Mouse (Mus musculus) kidney, postnatal 14 days (tissue): ENCODE data around the gene Lamp3.
"Not testable (repeated sequence)": the region's sequence is repeated elsewhere in the genome, so short reads cannot be mapped to it uniquely, and the experiment has no call there.

ENCODE experiments used
- DNase-seq: peaks from one replicate; pipeline ENCODE4 v3.0.0; 2022; ENCODE audit warnings: mixed read lengths

Lamp3 gene

GRCm38 (mm10) chr16:19706216-19706615 lies at the start of gene Lamp3:
Gene Lamp3, minus strand, starts transcription at chr16:19706375.
- no peak for DNase-seq

DNA sequence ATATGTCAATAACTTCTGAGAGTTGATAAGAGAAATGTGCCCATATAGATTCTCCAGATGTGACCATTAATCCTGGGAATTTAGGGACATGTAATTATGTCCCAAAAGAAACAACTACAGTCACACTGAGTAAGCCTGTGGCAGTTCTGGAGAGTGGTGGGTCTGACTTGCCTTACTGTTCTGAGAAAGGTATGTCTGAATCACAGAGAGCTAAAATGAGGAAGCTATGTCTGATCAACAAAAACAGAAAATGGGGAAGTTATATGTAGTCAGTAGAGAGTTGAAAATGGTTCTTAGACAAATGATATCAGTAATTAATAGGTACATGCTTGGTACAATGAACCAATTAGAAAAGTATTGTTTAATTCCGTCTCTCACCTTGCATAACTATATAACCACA lies 26.7 kb upstream of the Lamp3 start:
- no peak for DNase-seq

- DNase-seq = not testable (repeated sequence)
These were observed 18.0 kb upstream of the Lamp3 start for GRCm38 (mm10) chr16:19724139-19724538.

DNA sequence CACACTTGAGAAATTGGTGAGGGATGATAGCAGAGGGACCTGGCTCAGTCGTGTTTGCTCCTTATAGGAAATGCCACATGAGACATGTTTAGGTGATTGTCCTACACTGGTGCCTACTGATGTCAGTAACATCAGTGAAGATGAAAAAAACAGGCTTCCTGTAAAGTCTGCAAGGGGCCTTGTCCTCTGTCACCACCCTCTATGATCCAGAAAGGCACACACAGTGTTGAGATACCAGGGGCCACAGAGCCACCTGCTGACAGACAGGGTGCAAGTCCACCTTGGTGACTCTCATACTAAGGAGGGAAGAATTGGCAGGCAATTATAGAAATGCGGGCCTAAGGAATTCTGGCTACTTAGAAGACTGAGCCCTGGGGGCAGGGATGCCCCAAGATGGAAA lies 14.8 kb upstream of the Lamp3 start:
- no peak for DNase-seq

- no peak for DNase-seq
These were observed 1.2 kb upstream of the Lamp3 start for GRCm38 (mm10) chr16:19707381-19707780.

GRCm38 (mm10) chr16:19699207-19699606 lies 7.0 kb downstream of the Lamp3 start:
- DNase-seq = no peak

- DNase-seq = no peak
These were observed 35.3 kb downstream of the Lamp3 start for GRCm38 (mm10) chr16:19670768-19671357.

DNA sequence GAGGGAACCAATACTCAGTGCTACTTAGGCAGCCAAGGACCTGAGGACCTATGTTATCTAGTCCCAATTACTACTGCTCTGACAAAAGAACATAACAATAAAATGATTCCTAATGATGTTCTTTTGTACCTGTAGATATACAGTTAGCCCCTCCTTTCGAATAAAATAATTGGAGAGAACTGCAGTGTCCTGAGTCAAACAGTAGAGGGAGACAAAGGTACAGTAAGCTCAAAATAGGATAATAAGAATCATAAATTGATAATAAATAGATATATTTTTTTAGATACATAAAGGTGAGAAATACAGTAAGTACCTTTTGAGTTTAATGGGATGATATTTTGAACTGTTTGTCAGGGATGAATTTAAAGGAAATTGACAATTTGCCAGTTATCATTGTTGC lies 39.9 kb downstream of the Lamp3 start:
- DNase-seq = no peak

DNA sequence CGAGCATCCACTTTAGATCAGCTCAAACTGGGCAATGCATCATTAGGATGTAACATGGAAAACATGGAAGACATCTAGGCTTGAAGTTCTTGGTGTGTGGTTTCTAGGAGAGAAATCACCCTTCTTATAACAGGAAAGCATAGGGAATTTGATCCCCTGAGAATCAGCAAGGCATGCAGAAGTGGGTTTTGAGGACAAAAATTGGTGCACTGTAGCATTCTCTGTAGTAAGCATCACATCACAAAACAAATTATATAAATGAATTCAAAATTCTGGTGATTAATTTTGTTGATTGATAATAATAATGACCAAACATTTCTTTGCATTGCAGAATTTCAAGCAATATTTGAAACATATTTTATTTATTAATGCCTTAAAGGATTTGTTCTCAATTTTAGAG lies 76.4 kb downstream of the Lamp3 start, which contains the start of gene Olfr171:
Gene Olfr171, minus strand, starts transcription at position 101 of the 400 bp plus-strand sequence.
- no peak for DNase-seq

DNA sequence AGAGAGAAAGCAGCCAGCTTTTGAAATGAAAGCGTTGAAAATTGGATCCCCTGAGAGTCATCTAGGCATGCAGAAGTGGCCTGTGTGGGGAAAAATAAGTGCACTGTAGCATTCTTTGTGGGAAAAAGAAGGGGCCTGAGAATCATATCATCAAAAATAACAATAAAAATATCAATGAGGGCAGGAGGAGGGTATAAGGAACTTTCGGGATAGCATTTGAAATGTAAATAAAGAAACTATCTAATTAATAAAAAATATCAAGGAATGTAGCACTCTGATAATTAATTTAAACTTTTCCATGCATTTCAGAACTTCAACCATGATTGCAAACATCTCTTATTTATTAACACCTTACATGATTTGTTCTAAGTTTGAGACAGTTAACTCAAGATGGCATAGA lies 94.4 kb downstream of the Lamp3 start, which contains the start of gene Olfr170:
Gene Olfr170, minus strand, starts transcription at position 101 of the 400 bp plus-strand sequence.
- DNase-seq = not testable (repeated sequence)
